Mouse (Mus musculus) small intestine, adult 2 months (tissue): ENCODE measurements around the gene Mcf2l.

ENCODE experiments used
- CTCF ChIP-seq: fragments of 200-500 bp; IDR thresholded peaks from 2 replicates; pipeline ENCODE4 v1.5.1; 2012; ENCODE audit warnings: low read depth, mild to moderate bottlenecking, control low read depth, inconsistent platforms, low read length, moderate library complexity, mixed read lengths; ENCODE audit not compliant: insufficient replicate concordance, insufficient read length; ENCODE audit errors: extremely low read depth
- POLR2A ChIP-seq: fragments of 200-500 bp; IDR thresholded peaks from 2 replicates; pipeline ENCODE4 v1.6.1; 2012; ENCODE audit warnings: low read depth, mild to moderate bottlenecking, control low read depth, inconsistent platforms, low read length, moderate library complexity

- no peak for TF ChIP-seq POLR2A
- TF ChIP-seq CTCF = no peak
Measured at GRCm38 (mm10) chr8:12883051-12884004, 9.7 kb downstream of the Mcf2l start.
